Mouse (Mus musculus): ENCODE results near the gene Gm7073. TPM values are rescaled to one million over a fixed set of nuclear protein-coding genes. Genes with fewer than 3 reads are reported as not detected.

Gene Gm7073
- polyA plus RNA-seq (2014; fragmentation: Nextera tagmentation; extraction: Ambion mirVana): not detected in 2 replicates

- H3K4me3 ChIP-seq (ENCODE audit: low read depth, low read length): no peak within 1 kb of the TSS
- no peak within 1 kb of the TSS for H3K27ac ChIP-seq (ENCODE audit: low read depth, low read length)
- ATAC-seq (ENCODE audit: low read depth): no peak
Measured at GRCm38 (mm10) chrX:60539149-60539548, at the start of gene Gm7073. Gene Gm7073 (minus strand): TSS chrX:60539249.

GRCm38 (mm10) chrX:60570539-60570938 lies 31.5 kb upstream of the Gm7073 start:
- H3K27ac ChIP-seq (ENCODE audit: low read depth, low read length): no peak overlapping the region
- ATAC-seq (ENCODE audit: low read depth): no peak
- H3K4me1 ChIP-seq (ENCODE audit: control insufficient read depth, insufficient read depth, low read length): no peaks in the 10 kb centered on the region
- H3K27me3 ChIP-seq (ENCODE audit: control insufficient read depth, insufficient read depth, low read length): no peaks in the 10 kb centered on the region
- H3K36me3 ChIP-seq (ENCODE audit: control insufficient read depth, insufficient read depth, low read length): no peaks in the 10 kb centered on the region
- H3K4me2 ChIP-seq (ENCODE audit: low read depth, low read length): no peak overlapping the region
- no peaks in the 10 kb centered on the region for H3K9me3 ChIP-seq (ENCODE audit: control insufficient read depth, low read length)
- H3K4me3 ChIP-seq (ENCODE audit: low read depth, low read length): no peak overlapping the region
- H3K9ac ChIP-seq (replicated peaks; ENCODE audit: low read depth, low read length): no peak overlapping the region
- 9% methylated on average over 1 of the region's 1 CpGs for WGBS

More at GRCm38 (mm10) chrX:60539149-60539548, at the start of gene Gm7073:
- Histone ChIP-seq H3K9ac (replicated peaks; ENCODE audit: low read depth, low read length) (no peak within 1 kb of the TSS), H3K4me1 (ENCODE audit: control insufficient read depth, insufficient read depth, low read length) (no peaks in the 10 kb centered on the region), H3K27me3 (ENCODE audit: control insufficient read depth, insufficient read depth, low read length) (no peaks in the 10 kb centered on the region), H3K4me2 (ENCODE audit: low read depth, low read length) (no peak within 1 kb of the TSS), H3K9me3 (ENCODE audit: control insufficient read depth, low read length) (no peaks in the 10 kb centered on the region), H3K36me3 (ENCODE audit: control insufficient read depth, insufficient read depth, low read length) (no peaks in the 10 kb centered on the region)

- H3K4me1 ChIP-seq (ENCODE audit: control insufficient read depth, insufficient read depth, low read length): no peaks in the 10 kb centered on the region
- ATAC-seq (ENCODE audit: low read depth): no peak
- no peak overlapping the region for H3K27ac ChIP-seq (ENCODE audit: low read depth, low read length)
- no peak overlapping the region for H3K9ac ChIP-seq (replicated peaks; ENCODE audit: low read depth, low read length)
- H3K4me2 ChIP-seq (ENCODE audit: low read depth, low read length): no peak overlapping the region
- no peaks in the 10 kb centered on the region for H3K9me3 ChIP-seq (ENCODE audit: control insufficient read depth, low read length)
- H3K27me3 ChIP-seq (ENCODE audit: control insufficient read depth, insufficient read depth, low read length): no peaks in the 10 kb centered on the region
- no peaks in the 10 kb centered on the region for H3K36me3 ChIP-seq (ENCODE audit: control insufficient read depth, insufficient read depth, low read length)
- no peak overlapping the region for H3K4me3 ChIP-seq (ENCODE audit: low read depth, low read length)
Measured at GRCm38 (mm10) chrX:60569047-60569446, 30.0 kb upstream of the Gm7073 start.

GRCm38 (mm10) chrX:60555242-60555641 lies 16.2 kb upstream of the Gm7073 start:
- no peak overlapping the region for H3K27ac ChIP-seq (ENCODE audit: low read depth, low read length)
- H3K4me1 ChIP-seq (ENCODE audit: control insufficient read depth, insufficient read depth, low read length): no peaks in the 10 kb centered on the region
- H3K27me3 ChIP-seq (ENCODE audit: control insufficient read depth, insufficient read depth, low read length): no peaks in the 10 kb centered on the region
- 25% methylated on average over 4 of the region's 4 CpGs for WGBS
- no peaks in the 10 kb centered on the region for H3K9me3 ChIP-seq (ENCODE audit: control insufficient read depth, low read length)
- no peak overlapping the region for H3K4me3 ChIP-seq (ENCODE audit: low read depth, low read length)
- no peak overlapping the region for H3K9ac ChIP-seq (replicated peaks; ENCODE audit: low read depth, low read length)
- H3K4me2 ChIP-seq (ENCODE audit: low read depth, low read length): no peak overlapping the region
- ATAC-seq (ENCODE audit: low read depth): no peak
- no peaks in the 10 kb centered on the region for H3K36me3 ChIP-seq (ENCODE audit: control insufficient read depth, insufficient read depth, low read length)

- Histone ChIP-seq H3K36me3 (ENCODE audit: control insufficient read depth, insufficient read depth, low read length) (no peaks in the 10 kb centered on the region), H3K9me3 (ENCODE audit: control insufficient read depth, low read length) (no peaks in the 10 kb centered on the region), H3K27me3 (ENCODE audit: control insufficient read depth, insufficient read depth, low read length) (no peaks in the 10 kb centered on the region), H3K4me3 (ENCODE audit: low read depth, low read length) (peak overlapping the region; percentile 47), H3K4me2 (ENCODE audit: low read depth, low read length) (peak overlapping the region; percentile 49), H3K9ac (replicated peaks; ENCODE audit: low read depth, low read length) (peak overlapping the region; percentile 58), H3K4me1 (ENCODE audit: control insufficient read depth, insufficient read depth, low read length) (no peaks in the 10 kb centered on the region), H3K27ac (ENCODE audit: low read depth, low read length) (peak overlapping the region; percentile 69; the same call in 1 of the 2 replicates)
- ATAC-seq (ENCODE audit: low read depth): peak; percentile 88
- WGBS: 21% methylated on average over 34 of the region's 113 CpGs
Measured at GRCm38 (mm10) chrX:60547444-60548304, 8.6 kb upstream of the Gm7073 start.

- 24% methylated on average over 16 of the region's 16 CpGs for WGBS
- Histone ChIP-seq H3K4me2 (ENCODE audit: low read depth, low read length) (peak overlapping the region; percentile 49), H3K4me1 (ENCODE audit: control insufficient read depth, insufficient read depth, low read length) (no peaks in the 10 kb centered on the region), H3K9me3 (ENCODE audit: control insufficient read depth, low read length) (no peaks in the 10 kb centered on the region), H3K9ac (replicated peaks; ENCODE audit: low read depth, low read length) (peak overlapping the region; percentile 58), H3K4me3 (ENCODE audit: low read depth, low read length) (peak overlapping the region; percentile 47), H3K36me3 (ENCODE audit: control insufficient read depth, insufficient read depth, low read length) (no peaks in the 10 kb centered on the region), H3K27ac (ENCODE audit: low read depth, low read length) (peak overlapping the region; percentile 69; the same call in 1 of the 2 replicates), H3K27me3 (ENCODE audit: control insufficient read depth, insufficient read depth, low read length) (no peaks in the 10 kb centered on the region)
- ATAC-seq (ENCODE audit: low read depth): peak; percentile 24
Measured at GRCm38 (mm10) chrX:60547098-60547443, 8.0 kb upstream of the Gm7073 start.

GRCm38 (mm10) chrX:60545906-60546305 lies 6.9 kb upstream of the Gm7073 start:
- ATAC-seq (ENCODE audit: low read depth): no peak
- 24% methylated on average over 3 of the region's 3 CpGs for WGBS
- Histone ChIP-seq H3K9ac (replicated peaks; ENCODE audit: low read depth, low read length) (no peak overlapping the region), H3K27me3 (ENCODE audit: control insufficient read depth, insufficient read depth, low read length) (no peaks in the 10 kb centered on the region), H3K4me3 (ENCODE audit: low read depth, low read length) (no peak overlapping the region), H3K36me3 (ENCODE audit: control insufficient read depth, insufficient read depth, low read length) (no peaks in the 10 kb centered on the region), H3K4me2 (ENCODE audit: low read depth, low read length) (no peak overlapping the region), H3K9me3 (ENCODE audit: control insufficient read depth, low read length) (no peaks in the 10 kb centered on the region), H3K4me1 (ENCODE audit: control insufficient read depth, insufficient read depth, low read length) (no peaks in the 10 kb centered on the region), H3K27ac (ENCODE audit: low read depth, low read length) (no peak overlapping the region)

- no peak overlapping the region for H3K4me3 ChIP-seq (ENCODE audit: low read depth, low read length)
- whole genome bisulfite sequencing: 33% methylated on average over 1 of the region's 1 CpGs
- no peaks in the 10 kb centered on the region for H3K9me3 ChIP-seq (ENCODE audit: control insufficient read depth, low read length)
- no peaks in the 10 kb centered on the region for H3K4me1 ChIP-seq (ENCODE audit: control insufficient read depth, insufficient read depth, low read length)
- no peak for ATAC-seq (ENCODE audit: low read depth)
- no peaks in the 10 kb centered on the region for H3K36me3 ChIP-seq (ENCODE audit: control insufficient read depth, insufficient read depth, low read length)
- no peaks in the 10 kb centered on the region for H3K27me3 ChIP-seq (ENCODE audit: control insufficient read depth, insufficient read depth, low read length)
- no peak overlapping the region for H3K9ac ChIP-seq (replicated peaks; ENCODE audit: low read depth, low read length)
- no peak overlapping the region for H3K4me2 ChIP-seq (ENCODE audit: low read depth, low read length)
- no peak overlapping the region for H3K27ac ChIP-seq (ENCODE audit: low read depth, low read length)
Measured at GRCm38 (mm10) chrX:60545444-60545843, 6.4 kb upstream of the Gm7073 start.

- WGBS: 20% methylated on average over 4 of the region's 4 CpGs
- no peak overlapping the region for H3K4me3 ChIP-seq (ENCODE audit: low read depth, low read length)
- no peaks in the 10 kb centered on the region for H3K4me1 ChIP-seq (ENCODE audit: control insufficient read depth, insufficient read depth, low read length)
- no peaks in the 10 kb centered on the region for H3K27me3 ChIP-seq (ENCODE audit: control insufficient read depth, insufficient read depth, low read length)
- H3K36me3 ChIP-seq (ENCODE audit: control insufficient read depth, insufficient read depth, low read length): no peaks in the 10 kb centered on the region
- no peaks in the 10 kb centered on the region for H3K9me3 ChIP-seq (ENCODE audit: control insufficient read depth, low read length)
- ATAC-seq (ENCODE audit: low read depth): no peak
- H3K4me2 ChIP-seq (ENCODE audit: low read depth, low read length): no peak overlapping the region
- no peak overlapping the region for H3K27ac ChIP-seq (ENCODE audit: low read depth, low read length)
- H3K9ac ChIP-seq (replicated peaks; ENCODE audit: low read depth, low read length): no peak overlapping the region
Measured at GRCm38 (mm10) chrX:60544098-60544497, 5.0 kb upstream of the Gm7073 start.
